Mouse (Mus musculus): ENCODE measurements at regions not wholly inside any gene's neighbourhood (a gene's known extent, or its start where the extent isn't known, plus 50 kb on each side); places are given as distances from the start of the nearest gene placed in this dataset.

DNA sequence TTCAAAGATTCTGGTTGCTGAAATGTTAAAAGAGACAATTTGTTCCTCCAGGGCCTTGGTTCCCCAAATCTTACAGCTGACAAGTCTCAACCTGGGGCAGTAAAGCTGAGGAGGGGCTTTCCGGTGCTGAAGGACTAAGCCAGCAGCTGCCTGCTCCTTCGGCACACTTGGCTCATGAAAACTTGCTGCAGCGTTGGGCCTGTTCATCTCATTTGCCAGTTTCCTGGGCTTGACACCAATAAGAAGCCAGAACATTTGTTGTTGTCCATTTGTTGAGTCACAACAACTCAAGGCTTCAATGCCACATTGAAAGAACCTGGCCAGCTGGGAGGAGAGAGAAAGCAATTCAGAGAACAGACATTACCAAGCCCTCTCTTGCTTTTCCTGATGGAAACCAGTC, 279.9 kb downstream of the Sox4 start:
- no peaks in the 10 kb centered on the region for H3K4me1 ChIP-seq (ENCODE audit: insufficient read depth, low read length)
- peak; percentile 35 for DNase-seq (ENCODE audit: low spot score)
- no peak overlapping the region for H3K4me3 ChIP-seq (ENCODE audit: low read length)
- WGBS, result 68% methylated on average over 3 of the region's 3 CpGs
- no peak overlapping the region for H3K27ac ChIP-seq
- H3K4me2 ChIP-seq (ENCODE audit: low read depth, low read length), result no peak overlapping the region
- no peak for ATAC-seq
- no peak for TF ChIP-seq CTCF (IDR thresholded peaks at IDR 0.05; ENCODE audit: low read depth)
- H3K9me3 ChIP-seq (ENCODE audit: low read length), result no peaks in the 10 kb centered on the region
- no peak overlapping the region for H3K9ac ChIP-seq (replicated peaks; ENCODE audit: low read length)
- H3K36me3 ChIP-seq (ENCODE audit: insufficient read depth, low read length), result no peaks in the 10 kb centered on the region
- H3K27me3 ChIP-seq (ENCODE audit: insufficient read depth, low read length), result no peaks in the 10 kb centered on the region

DNA sequence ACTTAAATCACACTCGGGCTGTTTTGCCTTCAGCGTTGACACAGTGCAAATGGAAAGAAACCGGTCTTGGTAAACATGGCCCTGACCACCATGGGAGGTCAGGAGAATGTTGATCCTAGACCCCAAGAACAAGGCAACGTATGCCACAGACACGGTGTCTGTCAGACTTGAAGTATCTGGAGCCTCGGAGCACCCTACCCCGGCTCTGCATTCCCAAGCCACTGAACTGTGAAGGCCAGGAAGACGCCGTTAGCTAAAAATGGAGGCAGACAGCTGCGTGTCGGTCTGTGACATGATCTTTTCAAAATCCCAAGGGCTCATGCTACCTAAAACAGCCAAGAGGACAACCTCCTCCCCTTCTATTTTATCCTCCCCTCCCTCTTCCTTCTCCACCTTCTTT, 282.0 kb downstream of the Sox4 start:
- 61% methylated on average over 11 of the region's 11 CpGs for WGBS
- no peak for DNase-seq (ENCODE audit: low spot score)
- ATAC-seq, result no peak

GRCm38 (mm10) chr13:28669832-28670585, 283.5 kb downstream of the Sox4 start:
- TF ChIP-seq CTCF (IDR thresholded peaks at IDR 0.05; ENCODE audit: low read depth), result no peak
- no peak overlapping the region for H3K4me2 ChIP-seq (ENCODE audit: low read depth, low read length)
- H3K27me3 ChIP-seq (ENCODE audit: insufficient read depth, low read length), result no peaks in the 10 kb centered on the region
- H3K36me3 ChIP-seq (ENCODE audit: insufficient read depth, low read length), result no peaks in the 10 kb centered on the region
- H3K4me1 ChIP-seq (ENCODE audit: insufficient read depth, low read length), result 0 out of 2 replicates have a peak, but pooled peaks cover 5% of the 10 kb centered on the region
- 89% methylated on average over 4 of the region's 4 CpGs for WGBS
- no peak overlapping the region for H3K9ac ChIP-seq (replicated peaks; ENCODE audit: low read length)
- no peaks in the 10 kb centered on the region for H3K9me3 ChIP-seq (ENCODE audit: low read length)
- H3K4me3 ChIP-seq (ENCODE audit: low read length), result no peak overlapping the region
- ATAC-seq, result no peak
- H3K27ac ChIP-seq, result no peak overlapping the region
- DNase-seq (ENCODE audit: low spot score), result no peak

More for the DNA sequence above, 282.0 kb downstream of the Sox4 start:
- no peak overlapping the region for H3K4me2 ChIP-seq (ENCODE audit: low read depth, low read length)
- H3K9ac ChIP-seq (replicated peaks; ENCODE audit: low read length), result no peak overlapping the region
- H3K27ac ChIP-seq, result no peak overlapping the region
- H3K9me3 ChIP-seq (ENCODE audit: low read length), result no peaks in the 10 kb centered on the region
- H3K4me1 ChIP-seq (ENCODE audit: insufficient read depth, low read length), result no peaks in the 10 kb centered on the region
- TF ChIP-seq CTCF (IDR thresholded peaks at IDR 0.05; ENCODE audit: low read depth), result no peak
- H3K27me3 ChIP-seq (ENCODE audit: insufficient read depth, low read length), result no peaks in the 10 kb centered on the region
- no peaks in the 10 kb centered on the region for H3K36me3 ChIP-seq (ENCODE audit: insufficient read depth, low read length)
- no peak overlapping the region for H3K4me3 ChIP-seq (ENCODE audit: low read length)

DNA sequence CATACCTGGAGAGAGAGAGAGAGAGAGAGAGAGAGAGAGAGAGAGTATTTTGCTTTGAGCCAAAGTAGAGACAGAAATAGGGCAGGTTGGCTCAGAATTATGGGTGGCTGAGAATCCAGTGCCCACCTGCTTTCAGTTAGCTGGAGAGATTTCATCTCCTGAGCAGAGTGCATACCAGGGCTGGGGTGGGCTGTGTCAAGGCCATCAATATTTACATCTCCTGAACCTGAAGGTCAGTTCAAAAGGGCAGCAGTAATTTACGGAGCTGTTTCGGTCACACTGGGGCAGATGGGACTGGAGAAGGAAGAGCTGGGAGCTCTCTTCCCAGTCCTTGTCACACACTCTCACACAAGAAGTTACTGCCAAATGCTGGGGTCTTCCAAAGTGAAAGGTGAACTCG, 286.7 kb downstream of the Sox4 start:
- DNase-seq (ENCODE audit: low spot score) (no peak), ATAC-seq (no peak)
- Histone ChIP-seq H3K4me3 (ENCODE audit: low read length) (no peak overlapping the region), H3K4me2 (ENCODE audit: low read depth, low read length) (no peak overlapping the region), H3K36me3 (ENCODE audit: insufficient read depth, low read length) (no peaks in the 10 kb centered on the region), H3K27ac (no peak overlapping the region), H3K9ac (replicated peaks; ENCODE audit: low read length) (no peak overlapping the region), H3K4me1 (ENCODE audit: insufficient read depth, low read length) (peaks cover 12% of the 10 kb centered on the region; the same call in 1 of the 2 replicates), H3K27me3 (ENCODE audit: insufficient read depth, low read length) (no peaks in the 10 kb centered on the region), H3K9me3 (ENCODE audit: low read length) (no peaks in the 10 kb centered on the region)
- no peak for TF ChIP-seq CTCF (IDR thresholded peaks at IDR 0.05; ENCODE audit: low read depth)
- WGBS, result 81% methylated on average over 3 of the region's 3 CpGs

- H3K9me3 ChIP-seq (ENCODE audit: low read length), result no peaks in the 10 kb centered on the region
- TF ChIP-seq CTCF (IDR thresholded peaks at IDR 0.05; ENCODE audit: low read depth), result no peak
- H3K4me1 ChIP-seq (ENCODE audit: insufficient read depth, low read length), result peaks cover 12% of the 10 kb centered on the region; the same call in 1 of the 2 replicates
- no peak overlapping the region for H3K4me2 ChIP-seq (ENCODE audit: low read depth, low read length)
- no peaks in the 10 kb centered on the region for H3K36me3 ChIP-seq (ENCODE audit: insufficient read depth, low read length)
- DNase-seq (ENCODE audit: low spot score), result peak; percentile 18
- WGBS, result 28% methylated on average over 5 of the region's 5 CpGs
- no peak overlapping the region for H3K9ac ChIP-seq (replicated peaks; ENCODE audit: low read length)
- H3K27ac ChIP-seq, result peak overlapping the region; percentile 36; the same call in 1 of the 2 replicates
- no peaks in the 10 kb centered on the region for H3K27me3 ChIP-seq (ENCODE audit: insufficient read depth, low read length)
- H3K4me3 ChIP-seq (ENCODE audit: low read length), result no peak overlapping the region
- ATAC-seq, result no peak
These were observed 288.4 kb downstream of the Sox4 start for GRCm38 (mm10) chr13:28665150-28665549.

GRCm38 (mm10) chr13:28664698-28665097, 288.8 kb downstream of the Sox4 start:
- Histone ChIP-seq H3K4me2 (ENCODE audit: low read depth, low read length) (no peak overlapping the region), H3K4me3 (ENCODE audit: low read length) (no peak overlapping the region), H3K9ac (replicated peaks; ENCODE audit: low read length) (no peak overlapping the region), H3K27me3 (ENCODE audit: insufficient read depth, low read length) (no peaks in the 10 kb centered on the region), H3K4me1 (ENCODE audit: insufficient read depth, low read length) (peaks cover 12% of the 10 kb centered on the region; the same call in 1 of the 2 replicates), H3K9me3 (ENCODE audit: low read length) (no peaks in the 10 kb centered on the region), H3K36me3 (ENCODE audit: insufficient read depth, low read length) (no peaks in the 10 kb centered on the region), H3K27ac (0 out of 2 replicates have a peak overlapping the region, but pooled peaks have one; percentile 36)
- no peak for DNase-seq (ENCODE audit: low spot score)
- no peak for ATAC-seq
- TF ChIP-seq CTCF (IDR thresholded peaks at IDR 0.05; ENCODE audit: low read depth), result no peak
- 34% methylated on average over 4 of the region's 4 CpGs for WGBS

All from hindbrain, postnatal 0 days (tissue).